Mouse (Mus musculus): Measurements from ENCODE around the gene Tarbp1. TPM values are rescaled to one million over a fixed set of nuclear protein-coding genes. Genes with fewer than 3 reads are reported as not detected.

Tarbp1 gene
- polyA plus RNA-seq, 1 experiment from 2014 or later: 5.0 TPM

DNA sequence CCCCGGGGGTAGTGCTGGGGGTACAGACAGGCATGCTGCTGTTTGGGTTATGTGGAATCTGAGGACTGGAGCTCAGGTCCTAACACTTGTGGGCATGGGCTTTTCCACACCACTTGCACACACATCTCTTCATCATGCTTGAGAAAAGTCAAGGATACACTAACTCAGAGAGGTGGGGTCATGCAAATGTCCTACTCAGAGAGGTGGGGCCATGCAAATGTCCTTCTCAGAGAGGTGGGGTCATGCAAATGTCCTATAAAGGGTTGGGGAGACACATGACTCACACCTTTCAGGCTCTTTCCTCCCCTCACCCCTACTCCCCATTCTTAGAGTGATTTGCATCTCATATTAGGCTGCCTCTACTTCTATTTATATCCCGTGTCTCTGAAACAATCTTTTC, 27.9 kb upstream of the Tarbp1 start:
- peaks cover 10% of the 10 kb centered on the region for H3K4me1 ChIP-seq (ENCODE audit: insufficient read depth)
- no peak for ATAC-seq (ENCODE audit: insufficient read depth)
- 31% methylated on average over 2 of the region's 2 CpGs for WGBS

GRCm38 (mm10) chr8:126499371-126499770, 24.5 kb upstream of the Tarbp1 start:
- WGBS: 88% methylated on average over 2 of the region's 2 CpGs
- no peaks in the 10 kb centered on the region for H3K9me3 ChIP-seq (ENCODE audit: low read depth, low read length)
- TF ChIP-seq CTCF (IDR thresholded peaks at IDR 0.05; ENCODE audit: low read depth): no peak

More for the DNA sequence above, 27.9 kb upstream of the Tarbp1 start:
- H3K9ac ChIP-seq: no peak overlapping the region
- H3K36me3 ChIP-seq (ENCODE audit: insufficient read depth): no peaks in the 10 kb centered on the region
- no peak overlapping the region for H3K4me2 ChIP-seq
- H3K27ac ChIP-seq (ENCODE audit: low read depth): no peak overlapping the region
- H3K9me3 ChIP-seq (ENCODE audit: low read depth, low read length): no peaks in the 10 kb centered on the region
- DNase-seq: no peak
- no peaks in the 10 kb centered on the region for H3K27me3 ChIP-seq (ENCODE audit: insufficient read depth, low read length)
- H3K4me3 ChIP-seq (ENCODE audit: low read depth, low read length): no peak overlapping the region
- no peak for TF ChIP-seq CTCF (IDR thresholded peaks at IDR 0.05; ENCODE audit: low read depth)

DNA sequence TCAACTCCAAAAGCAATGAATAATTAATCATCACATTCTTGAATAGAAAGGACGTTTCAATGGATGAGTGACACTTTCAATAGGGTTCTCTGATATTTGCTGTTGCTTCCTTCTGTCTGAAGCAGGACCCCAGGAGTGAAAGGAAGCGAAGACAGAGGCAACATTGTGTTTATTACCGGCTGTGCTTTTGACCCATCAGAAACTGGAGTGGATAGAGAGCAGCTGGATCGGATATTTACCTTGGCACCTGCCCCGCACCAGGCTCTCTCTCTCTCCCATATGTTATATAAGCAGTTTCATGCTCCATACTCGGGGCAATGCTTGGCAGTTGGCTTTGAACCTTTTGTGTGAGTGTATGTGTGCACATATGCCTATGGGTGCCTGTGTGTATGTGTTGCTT, 23.6 kb upstream of the Tarbp1 start:
- Histone ChIP-seq H3K27ac (ENCODE audit: low read depth) (peak overlapping the region; percentile 93; the same call in 1 of the 2 replicates), H3K9me3 (ENCODE audit: low read depth, low read length) (no peaks in the 10 kb centered on the region), H3K4me1 (ENCODE audit: insufficient read depth) (peaks cover 11% of the 10 kb centered on the region), H3K9ac (no peak overlapping the region), H3K4me3 (ENCODE audit: low read depth, low read length) (no peak overlapping the region), H3K4me2 (peak overlapping the region; percentile 73), H3K36me3 (ENCODE audit: insufficient read depth) (no peaks in the 10 kb centered on the region), H3K27me3 (ENCODE audit: insufficient read depth, low read length) (no peaks in the 10 kb centered on the region)
- 47% methylated on average over 6 of the region's 6 CpGs for WGBS
- no peak for TF ChIP-seq CTCF (IDR thresholded peaks at IDR 0.05; ENCODE audit: low read depth)
- peak; percentile 36 for DNase-seq
- ATAC-seq (ENCODE audit: insufficient read depth): no peak

More at GRCm38 (mm10) chr8:126499371-126499770, 24.5 kb upstream of the Tarbp1 start:
- ATAC-seq (ENCODE audit: insufficient read depth) (no peak), DNase-seq (no peak)
- Histone ChIP-seq H3K36me3 (ENCODE audit: insufficient read depth) (no peaks in the 10 kb centered on the region), H3K27me3 (ENCODE audit: insufficient read depth, low read length) (no peaks in the 10 kb centered on the region), H3K4me3 (ENCODE audit: low read depth, low read length) (no peak overlapping the region), H3K4me2 (no peak overlapping the region), H3K4me1 (ENCODE audit: insufficient read depth) (peaks cover 11% of the 10 kb centered on the region), H3K27ac (ENCODE audit: low read depth) (no peak overlapping the region), H3K9ac (no peak overlapping the region)

GRCm38 (mm10) chr8:126497541-126498428, 22.9 kb upstream of the Tarbp1 start:
- Histone ChIP-seq H3K36me3 (ENCODE audit: insufficient read depth) (no peaks in the 10 kb centered on the region), H3K27me3 (ENCODE audit: insufficient read depth, low read length) (no peaks in the 10 kb centered on the region), H3K9ac (peak overlapping the region; percentile 57), H3K9me3 (ENCODE audit: low read depth, low read length) (no peaks in the 10 kb centered on the region), H3K4me1 (ENCODE audit: insufficient read depth) (peaks cover 11% of the 10 kb centered on the region), H3K4me3 (ENCODE audit: low read depth, low read length) (peak overlapping the region; percentile 36), H3K27ac (ENCODE audit: low read depth) (peak overlapping the region; percentile 93), H3K4me2 (peak overlapping the region; percentile 73)
- DNase-seq (peak; percentile 96), ATAC-seq (ENCODE audit: insufficient read depth) (peak; percentile 96)
- WGBS: 8% methylated on average over 27 of the region's 27 CpGs
- peak; percentile 100 for TF ChIP-seq CTCF (IDR thresholded peaks at IDR 0.05; ENCODE audit: low read depth)

DNA sequence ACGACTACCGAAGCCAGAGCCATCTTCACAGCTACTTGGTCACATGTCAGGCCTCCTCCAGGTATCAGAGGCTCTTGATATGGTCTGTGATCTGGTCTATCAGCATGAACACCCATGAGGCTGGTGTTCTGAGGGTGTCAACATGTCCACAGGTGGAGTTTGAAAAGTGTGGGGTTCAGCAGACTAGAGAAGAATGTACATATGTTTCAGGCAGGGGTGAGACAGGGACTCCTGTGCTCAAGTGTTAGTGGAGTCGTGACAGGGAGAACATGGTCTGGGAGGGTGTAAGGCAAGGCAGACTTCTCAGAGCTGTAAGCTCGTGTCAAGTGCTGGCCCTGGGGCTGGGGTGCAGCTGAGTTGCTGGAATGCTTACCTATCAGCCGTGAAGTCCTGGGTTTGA, 22.1 kb upstream of the Tarbp1 start:
- no peak for TF ChIP-seq CTCF (IDR thresholded peaks at IDR 0.05; ENCODE audit: low read depth)
- no peak overlapping the region for H3K4me3 ChIP-seq (ENCODE audit: low read depth, low read length)
- no peaks in the 10 kb centered on the region for H3K9me3 ChIP-seq (ENCODE audit: low read depth, low read length)
- H3K4me2 ChIP-seq: no peak overlapping the region
- DNase-seq: no peak
- peak overlapping the region; percentile 19; the same call in 1 of the 2 replicates for H3K9ac ChIP-seq
- H3K27ac ChIP-seq (ENCODE audit: low read depth): no peak overlapping the region
- WGBS: 64% methylated on average over 5 of the region's 5 CpGs
- peaks cover 11% of the 10 kb centered on the region for H3K4me1 ChIP-seq (ENCODE audit: insufficient read depth)
- H3K36me3 ChIP-seq (ENCODE audit: insufficient read depth): no peaks in the 10 kb centered on the region
- ATAC-seq (ENCODE audit: insufficient read depth): no peak; the same call in 1 of the 2 replicates
- no peaks in the 10 kb centered on the region for H3K27me3 ChIP-seq (ENCODE audit: insufficient read depth, low read length)

DNA sequence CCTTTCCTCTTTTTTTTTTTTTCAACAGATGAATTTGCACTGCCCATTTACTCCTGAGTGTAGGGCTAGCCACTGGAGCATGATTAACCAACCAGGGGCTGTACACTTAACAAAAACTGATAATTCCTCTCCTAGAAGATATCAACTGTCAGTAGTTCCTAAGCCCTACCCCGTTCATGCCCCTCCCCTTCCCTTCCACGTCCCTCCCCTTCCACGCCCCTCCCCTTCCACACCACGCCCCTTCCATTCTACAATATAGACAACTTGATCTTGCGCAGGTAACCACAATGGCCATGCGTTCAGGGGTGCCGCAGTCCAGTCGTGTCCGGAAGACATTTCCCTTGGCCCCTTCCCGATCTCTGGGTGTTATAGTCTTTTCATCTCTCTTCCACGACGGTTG, 20.6 kb upstream of the Tarbp1 start:
- Histone ChIP-seq H3K27me3 (ENCODE audit: insufficient read depth, low read length) (no peaks in the 10 kb centered on the region), H3K4me3 (ENCODE audit: low read depth, low read length) (no peak overlapping the region), H3K4me2 (no peak overlapping the region), H3K4me1 (ENCODE audit: insufficient read depth) (peaks cover 11% of the 10 kb centered on the region), H3K9me3 (ENCODE audit: low read depth, low read length) (no peaks in the 10 kb centered on the region), H3K27ac (ENCODE audit: low read depth) (no peak overlapping the region), H3K9ac (no peak overlapping the region), H3K36me3 (ENCODE audit: insufficient read depth) (no peaks in the 10 kb centered on the region)
- DNase-seq (no peak), ATAC-seq (ENCODE audit: insufficient read depth) (no peak)
- 77% methylated on average over 12 of the region's 12 CpGs for WGBS
- no peak for TF ChIP-seq CTCF (IDR thresholded peaks at IDR 0.05; ENCODE audit: low read depth)

Data from lung, embryonic 14.5 days (tissue).